Mouse (Mus musculus): ENCODE measurements at regions not wholly inside any gene's neighbourhood (a gene's known extent, or its start where the extent isn't known, plus 50 kb on each side); places are given as distances from the start of the nearest gene placed in this dataset.

Small RNAs in the stretch of these regions (microRNA-seq; reads per million reads assigned to microRNA genes)
- gene Gm24710 (ENCODE audit: borderline number of aligned reads in 2 of 2), result 0 reads per million in 2 experiments
